Mouse (Mus musculus): ENCODE measurements at regions not wholly inside any gene's neighbourhood (a gene's known extent, or its start where the extent isn't known, plus 50 kb on each side); places are given as distances from the start of the nearest gene placed in this dataset.

- TF ChIP-seq CTCF (IDR thresholded peaks at IDR 0.05; ENCODE audit: borderline replicate concordance, control insufficient read depth, extremely low read depth, insufficient read depth, low read length, poor library complexity) = no peak
- no peak for TF ChIP-seq POLR2A (IDR thresholded peaks at IDR 0.05; ENCODE audit: control insufficient read depth, extremely low read depth, insufficient read depth, low read length, poor library complexity)
Measured at GRCm38 (mm10) chr12:97953336-97953735, 305.9 kb downstream of the Galc start.

Data from thymus, adult 2 months (tissue).